Mouse (Mus musculus) lung, postnatal 0 days (tissue): ENCODE measurements around the gene Pde10a.

ENCODE experiments used
- CTCF ChIP-seq: IDR thresholded peaks from 2 replicates; pipeline ENCODE4 v1.5.1; 2016; ENCODE audit warnings: antibody characterized with exemption, mild to moderate bottlenecking
- EP300 ChIP-seq: IDR thresholded peaks from 2 replicates; pipeline ENCODE4 v1.6.1; 2016; ENCODE audit warnings: antibody characterized with exemption, mild to moderate bottlenecking, control low read depth

DNA sequence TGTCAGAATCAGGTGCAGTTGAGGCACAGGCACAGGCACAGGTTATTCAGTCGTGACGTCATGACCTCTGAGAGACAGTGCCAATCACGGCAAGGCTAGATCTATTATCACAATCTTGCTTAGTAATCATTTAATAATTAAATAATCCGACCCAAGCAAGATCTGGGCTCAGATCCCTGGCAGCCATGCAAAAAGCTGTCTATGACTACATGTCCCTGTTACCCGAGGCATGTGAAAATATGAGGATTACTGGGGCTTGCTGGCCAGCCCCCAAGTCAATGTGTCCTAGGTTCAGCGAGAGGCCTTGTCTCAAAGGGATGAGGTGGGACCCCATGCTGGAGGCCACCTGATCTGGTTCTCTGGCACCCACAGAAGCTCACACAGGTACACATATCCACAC, 11.3 kb downstream of the Pde10a start:
- TF ChIP-seq CTCF (no peak), EP300 (no peak)
